Mouse (Mus musculus) G1E (cell line): ENCODE data around the gene Gtpbp1.

Source experiments
- CTCF ChIP-seq: IDR thresholded peaks from 2 replicates; pipeline ENCODE4 v1.5.1; 2012; ENCODE audit warnings: low read depth, low read length, inconsistent platforms, mixed read lengths
- GATA1 ChIP-seq: IDR thresholded peaks from 2 replicates; pipeline ENCODE4 v1.6.1; 2012; ENCODE audit warnings: borderline replicate concordance, low read length, inconsistent platforms, mixed read lengths
- GATA2 ChIP-seq: IDR thresholded peaks from 2 replicates; pipeline ENCODE4 v1.6.1; 2012; ENCODE audit warnings: low read depth, low read length, inconsistent platforms, borderline replicate concordance
- POLR2AphosphoS5 ChIP-seq: IDR thresholded peaks from 2 replicates; pipeline ENCODE4 v1.6.1; 2012; ENCODE audit warnings: low read depth, low read length, inconsistent platforms; ENCODE audit not compliant: insufficient replicate concordance
- TAL1 ChIP-seq: conservative IDR thresholded peaks from 2 replicates; pipeline ENCODE4 v1.6.1; 2012; ENCODE audit warnings: low read depth, low read length, inconsistent platforms, mixed read lengths

- TF ChIP-seq CTCF (no peak), POLR2AphosphoS5 (no peak), TAL1 (no peak; the same call in 1 of the 2 replicates), GATA1 (no peak), GATA2 (no peak)
These were observed 4.4 kb upstream of the Gtpbp1 start for GRCm38 (mm10) chr15:79686046-79686869.
